Mouse (Mus musculus): ENCODE measurements around the gene Sh3bp5. TPM values are rescaled to one million over a fixed set of nuclear protein-coding genes. Genes with fewer than 3 reads are reported as not detected.
"Not testable (repeated sequence)": the region's sequence is repeated elsewhere in the genome, so short reads cannot be mapped to it uniquely, and the experiment has no call there.

Sh3bp5 gene
- polyA plus RNA-seq, 1 experiment = 6.9 TPM

DNA sequence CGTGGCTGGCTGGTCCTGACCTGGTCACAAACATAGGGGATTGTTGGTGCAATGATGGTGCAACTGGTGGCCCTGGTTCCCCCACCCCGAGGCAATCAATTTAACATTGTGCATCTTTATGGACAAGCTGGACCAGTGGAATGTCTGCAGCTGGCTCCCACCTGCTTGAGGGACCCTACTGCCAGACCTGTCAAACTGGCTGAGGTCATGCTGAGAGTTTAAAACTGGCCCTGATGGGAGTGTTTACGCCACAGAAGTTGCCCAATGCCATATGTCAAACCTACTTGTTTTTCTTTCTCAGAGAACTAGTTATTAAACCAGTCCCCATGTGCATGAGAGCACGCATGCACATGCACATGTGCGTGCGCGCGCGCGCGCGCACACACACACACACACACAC, 22.1 kb upstream of the Sh3bp5 start:
- Histone ChIP-seq H3K4me1 (ENCODE audit: control insufficient read depth, insufficient read depth, insufficient read length, low read length) (no peaks in the 10 kb centered on the region), H3K36me3 (ENCODE audit: control insufficient read depth, insufficient read depth, low read length) (no peaks in the 10 kb centered on the region), H3K27ac (ENCODE audit: insufficient read depth, low read depth, low read length) (no peak overlapping the region), H3K27me3 (ENCODE audit: control insufficient read depth, insufficient read depth, low read length) (no peaks in the 10 kb centered on the region), H3K4me3 (ENCODE audit: low read depth, low read length) (no peak overlapping the region)
- TF ChIP-seq CTCF (IDR thresholded peaks at IDR 0.05; ENCODE audit: extremely low read depth, insufficient read length, insufficient replicate concordance, low read depth, low read length) = no peak
- no peak for TF ChIP-seq POLR2A (IDR thresholded peaks at IDR 0.05; ENCODE audit: low read depth, low read length)
- whole genome bisulfite sequencing = 89% methylated on average over 12 of the region's 12 CpGs

DNA sequence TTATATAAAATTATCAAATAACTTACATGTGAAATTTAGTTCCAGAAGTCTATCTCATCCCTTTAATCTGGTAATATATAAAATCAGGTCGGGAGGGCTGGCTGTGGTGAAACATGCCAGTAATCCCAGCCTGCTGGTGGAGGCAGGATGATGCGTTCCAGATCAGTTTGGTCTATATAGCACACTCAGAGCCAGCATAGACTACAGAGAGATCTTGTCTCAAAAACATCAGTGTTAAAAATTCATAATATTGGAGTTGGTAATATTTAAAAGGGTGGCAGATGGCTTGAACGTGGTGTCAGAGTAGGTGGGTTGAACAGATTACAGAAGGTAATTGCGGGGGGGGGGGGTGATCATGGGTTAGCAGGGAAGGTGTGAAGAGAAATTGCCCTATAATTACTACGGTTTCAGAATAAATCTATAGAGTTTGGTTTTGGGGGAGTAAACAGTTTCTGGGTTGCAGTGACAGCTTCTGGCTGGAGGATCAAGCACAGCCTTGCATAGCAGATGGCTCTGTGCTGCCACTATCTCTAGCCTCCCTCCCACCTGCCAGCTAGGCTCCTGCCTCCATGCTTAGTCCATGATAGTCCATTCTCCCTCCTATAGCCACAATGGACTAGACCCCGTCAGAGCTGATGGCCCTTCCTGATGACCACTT, 20.3 kb upstream of the Sh3bp5 start:
- Histone ChIP-seq H3K4me1 (ENCODE audit: control insufficient read depth, insufficient read depth, insufficient read length, low read length) (no peaks in the 10 kb centered on the region), H3K27me3 (ENCODE audit: control insufficient read depth, insufficient read depth, low read length) (no peaks in the 10 kb centered on the region), H3K36me3 (ENCODE audit: control insufficient read depth, insufficient read depth, low read length) (no peaks in the 10 kb centered on the region), H3K27ac (ENCODE audit: insufficient read depth, low read depth, low read length) (no peak overlapping the region), H3K4me3 (ENCODE audit: low read depth, low read length) (no peak overlapping the region)
- TF ChIP-seq CTCF (IDR thresholded peaks at IDR 0.05; ENCODE audit: extremely low read depth, insufficient read length, insufficient replicate concordance, low read depth, low read length) (no peak), POLR2A (IDR thresholded peaks at IDR 0.05; ENCODE audit: low read depth, low read length) (no peak)
- 79% methylated on average over 6 of the region's 6 CpGs for WGBS

DNA sequence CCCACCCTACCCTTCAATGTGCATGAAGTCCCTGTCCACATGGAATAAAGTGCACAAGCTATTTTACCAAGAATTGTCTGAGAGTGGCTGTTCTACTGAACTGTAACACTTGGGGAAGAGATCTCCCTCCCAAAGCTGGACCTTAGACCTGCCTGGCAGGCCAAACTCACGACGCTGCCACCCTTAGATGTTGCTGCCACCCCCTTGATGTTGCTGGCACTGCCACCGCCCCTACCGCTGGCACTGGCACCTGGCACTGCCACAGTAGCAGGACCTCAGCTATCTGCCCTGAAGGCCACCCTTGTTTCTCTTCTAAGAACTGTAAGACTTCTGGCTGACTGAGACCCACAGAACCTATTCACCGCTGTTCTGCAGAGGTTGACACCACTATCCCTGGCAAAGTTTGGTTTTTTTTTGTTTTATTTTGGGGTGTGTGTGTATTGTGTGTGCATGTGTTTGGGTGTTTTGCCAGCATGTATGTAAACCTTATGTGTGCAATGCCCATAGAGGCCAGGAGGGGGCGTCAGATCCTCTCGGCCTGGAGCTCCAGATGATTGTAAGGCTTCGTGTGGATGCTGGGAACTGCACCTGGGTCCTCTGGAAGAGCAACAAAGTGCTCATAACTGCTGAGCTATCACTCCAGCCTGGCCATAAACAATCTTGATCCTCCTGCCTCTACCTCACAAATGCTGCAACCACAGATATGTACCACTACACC, 19.1 kb upstream of the Sh3bp5 start:
- H3K4me3 ChIP-seq (ENCODE audit: low read depth, low read length) = no peak overlapping the region
- no peaks in the 10 kb centered on the region for H3K27me3 ChIP-seq (ENCODE audit: control insufficient read depth, insufficient read depth, low read length)
- 74% methylated on average over 8 of the region's 8 CpGs for WGBS
- no peaks in the 10 kb centered on the region for H3K4me1 ChIP-seq (ENCODE audit: control insufficient read depth, insufficient read depth, insufficient read length, low read length)
- no peak overlapping the region for H3K27ac ChIP-seq (ENCODE audit: insufficient read depth, low read depth, low read length)
- no peaks in the 10 kb centered on the region for H3K36me3 ChIP-seq (ENCODE audit: control insufficient read depth, insufficient read depth, low read length)
- TF ChIP-seq POLR2A (IDR thresholded peaks at IDR 0.05; ENCODE audit: low read depth, low read length) = no peak
- peak; percentile 30; the same call in 1 of the 2 replicates for TF ChIP-seq CTCF (IDR thresholded peaks at IDR 0.05; ENCODE audit: extremely low read depth, insufficient read length, insufficient replicate concordance, low read depth, low read length)

DNA sequence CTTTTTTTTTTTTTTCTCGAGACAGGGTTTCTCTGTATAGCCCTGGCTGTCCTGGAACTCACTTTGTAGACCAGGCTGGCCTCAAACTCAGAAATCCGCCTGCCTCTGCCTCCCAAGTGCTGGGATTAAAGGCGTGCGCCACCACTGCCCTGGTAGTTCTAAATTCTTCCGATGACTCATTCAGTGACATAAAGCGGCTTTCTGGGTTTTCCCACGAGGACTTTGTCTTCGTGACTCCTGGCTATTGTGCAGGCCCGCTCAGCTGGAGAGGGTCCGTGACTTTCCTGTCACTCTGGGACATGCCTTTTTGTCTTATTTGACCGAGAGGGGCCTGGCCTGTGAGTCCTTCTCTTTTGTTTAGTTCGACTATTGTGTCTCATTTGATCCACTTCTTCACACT, 18.1 kb upstream of the Sh3bp5 start:
- WGBS = 79% methylated on average over 12 of the region's 12 CpGs
- H3K36me3 ChIP-seq (ENCODE audit: control insufficient read depth, insufficient read depth, low read length); H3K4me3 ChIP-seq (ENCODE audit: low read depth, low read length); H3K27ac ChIP-seq (ENCODE audit: insufficient read depth, low read depth, low read length); H3K27me3 ChIP-seq (ENCODE audit: control insufficient read depth, insufficient read depth, low read length); H3K4me1 ChIP-seq (ENCODE audit: control insufficient read depth, insufficient read depth, insufficient read length, low read length): not testable (repeated sequence)

DNA sequence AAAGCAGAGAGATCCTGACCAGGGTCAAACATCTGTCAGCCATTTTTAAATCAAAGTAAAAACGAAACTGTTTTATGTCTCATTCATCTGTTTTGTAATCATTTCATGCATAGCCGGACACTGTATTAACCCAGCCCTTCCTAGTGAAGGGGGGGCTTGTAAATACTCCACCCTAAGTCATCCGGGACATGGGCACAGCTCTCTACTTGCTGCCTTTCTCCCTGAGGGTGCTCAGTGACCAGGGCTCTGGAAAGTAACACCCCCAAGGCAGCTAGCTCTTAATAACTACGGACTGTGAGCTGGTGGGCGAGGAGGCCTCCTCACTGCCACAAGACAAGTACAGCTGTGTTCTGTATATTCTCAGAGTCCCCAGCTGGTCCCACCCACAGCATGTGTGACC, 13.1 kb upstream of the Sh3bp5 start:
- TF ChIP-seq POLR2A (IDR thresholded peaks at IDR 0.05; ENCODE audit: low read depth, low read length) (no peak), CTCF (IDR thresholded peaks at IDR 0.05; ENCODE audit: extremely low read depth, insufficient read length, insufficient replicate concordance, low read depth, low read length) (no peak)
- H3K36me3 ChIP-seq (ENCODE audit: control insufficient read depth, insufficient read depth, low read length) = no peaks in the 10 kb centered on the region
- 45% methylated on average over 5 of the region's 5 CpGs for WGBS
- no peaks in the 10 kb centered on the region for H3K27me3 ChIP-seq (ENCODE audit: control insufficient read depth, insufficient read depth, low read length)
- no peak overlapping the region for H3K27ac ChIP-seq (ENCODE audit: insufficient read depth, low read depth, low read length)
- no peak overlapping the region for H3K4me3 ChIP-seq (ENCODE audit: low read depth, low read length)
- H3K4me1 ChIP-seq (ENCODE audit: control insufficient read depth, insufficient read depth, insufficient read length, low read length) = no peaks in the 10 kb centered on the region; the same call in 1 of the 2 replicates

DNA sequence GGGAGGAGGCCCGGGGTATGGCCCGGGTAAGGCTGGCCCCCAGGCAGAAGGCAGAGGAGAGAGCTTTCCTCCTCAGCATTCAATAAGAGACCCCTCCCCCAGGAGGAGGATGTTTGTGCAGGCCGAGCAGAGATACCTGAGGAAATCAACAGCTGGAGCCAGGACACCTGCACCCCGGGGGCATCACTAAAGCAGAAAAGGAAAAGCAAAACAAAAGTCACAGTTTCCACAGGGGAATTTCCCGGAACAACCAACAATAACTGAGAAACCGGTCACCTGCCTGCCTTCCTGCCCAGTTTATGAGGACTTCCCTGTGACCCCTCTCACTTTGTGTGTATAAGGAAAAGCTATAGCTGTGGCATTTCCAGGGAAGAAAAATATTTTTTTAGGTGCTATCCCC, 7.7 kb upstream of the Sh3bp5 start:
- WGBS = 66% methylated on average over 6 of the region's 6 CpGs
- TF ChIP-seq POLR2A (IDR thresholded peaks at IDR 0.05; ENCODE audit: low read depth, low read length) = no peak
- no peak for TF ChIP-seq CTCF (IDR thresholded peaks at IDR 0.05; ENCODE audit: extremely low read depth, insufficient read length, insufficient replicate concordance, low read depth, low read length)
- no peaks in the 10 kb centered on the region for H3K4me1 ChIP-seq (ENCODE audit: control insufficient read depth, insufficient read depth, insufficient read length, low read length)
- no peaks in the 10 kb centered on the region for H3K36me3 ChIP-seq (ENCODE audit: control insufficient read depth, insufficient read depth, low read length)
- H3K27ac ChIP-seq (ENCODE audit: insufficient read depth, low read depth, low read length) = no peak overlapping the region
- no peak overlapping the region for H3K4me3 ChIP-seq (ENCODE audit: low read depth, low read length)
- H3K27me3 ChIP-seq (ENCODE audit: control insufficient read depth, insufficient read depth, low read length) = no peaks in the 10 kb centered on the region

DNA sequence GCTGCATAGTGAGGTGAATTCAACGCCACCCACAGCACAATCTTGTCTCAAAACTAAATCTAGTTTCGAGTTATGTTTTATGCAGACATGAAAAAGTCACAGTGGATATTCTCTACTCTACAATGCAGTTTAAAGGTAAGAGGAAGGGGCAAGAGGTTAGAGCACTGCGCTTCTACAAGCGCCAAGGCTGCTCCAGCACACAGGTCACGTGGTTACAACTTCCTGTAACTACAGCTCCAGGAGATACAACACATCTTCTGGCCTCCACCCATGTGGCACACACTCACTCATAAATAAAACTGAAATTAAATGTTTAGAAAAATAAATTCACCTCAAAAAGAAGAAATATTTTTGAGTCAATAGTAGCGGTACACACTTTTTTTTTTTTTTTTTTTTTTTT, 4.8 kb upstream of the Sh3bp5 start:
- TF ChIP-seq POLR2A (IDR thresholded peaks at IDR 0.05; ENCODE audit: low read depth, low read length) (no peak), CTCF (IDR thresholded peaks at IDR 0.05; ENCODE audit: extremely low read depth, insufficient read length, insufficient replicate concordance, low read depth, low read length) (no peak)
- no peak overlapping the region for H3K4me3 ChIP-seq (ENCODE audit: low read depth, low read length)
- no peaks in the 10 kb centered on the region for H3K36me3 ChIP-seq (ENCODE audit: control insufficient read depth, insufficient read depth, low read length)
- H3K27me3 ChIP-seq (ENCODE audit: control insufficient read depth, insufficient read depth, low read length) = no peaks in the 10 kb centered on the region
- WGBS = 78% methylated on average over 6 of the region's 6 CpGs
- no peak overlapping the region for H3K27ac ChIP-seq (ENCODE audit: insufficient read depth, low read depth, low read length)
- H3K4me1 ChIP-seq (ENCODE audit: control insufficient read depth, insufficient read depth, insufficient read length, low read length) = peaks cover 3% of the 10 kb centered on the region; the same call in 1 of the 2 replicates

Measured in small intestine, adult 2 months (tissue).